Mouse (Mus musculus): Measurements from ENCODE around the gene Krtap3-1.
A peak's percentile ranks its signal among the peaks of the same experiment; 100 is the strongest.
"Not testable (repeated sequence)": the region's sequence is repeated elsewhere in the genome, so short reads cannot be mapped to it uniquely, and the experiment has no call there.

Gene Krtap3-1

DNA sequence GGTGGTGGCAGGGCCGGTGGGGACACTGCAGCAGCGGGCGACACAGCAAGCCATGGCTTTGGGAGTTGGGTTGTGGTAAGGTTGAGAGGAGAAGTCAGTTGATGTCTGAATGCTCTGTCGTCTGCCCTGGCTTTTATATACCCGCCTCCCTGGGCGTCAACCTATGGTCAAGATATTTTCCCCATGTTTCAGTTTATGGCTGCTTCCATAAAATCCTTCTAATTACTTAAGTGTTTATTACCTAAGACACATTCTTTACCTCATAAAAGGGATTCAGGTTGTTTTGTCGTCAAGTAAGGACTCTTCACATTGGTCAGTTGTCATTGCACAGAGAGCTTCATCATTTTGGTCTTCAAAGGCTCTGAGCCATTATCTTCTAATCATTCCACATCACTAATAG lies at the start of gene Krtap3-1:
Gene Krtap3-1 (minus strand): TSS at position 101 of the 400 bp plus-strand sequence.
- DNase-seq (ENCODE audit: low read depth, low spot score), result no peak

DNA sequence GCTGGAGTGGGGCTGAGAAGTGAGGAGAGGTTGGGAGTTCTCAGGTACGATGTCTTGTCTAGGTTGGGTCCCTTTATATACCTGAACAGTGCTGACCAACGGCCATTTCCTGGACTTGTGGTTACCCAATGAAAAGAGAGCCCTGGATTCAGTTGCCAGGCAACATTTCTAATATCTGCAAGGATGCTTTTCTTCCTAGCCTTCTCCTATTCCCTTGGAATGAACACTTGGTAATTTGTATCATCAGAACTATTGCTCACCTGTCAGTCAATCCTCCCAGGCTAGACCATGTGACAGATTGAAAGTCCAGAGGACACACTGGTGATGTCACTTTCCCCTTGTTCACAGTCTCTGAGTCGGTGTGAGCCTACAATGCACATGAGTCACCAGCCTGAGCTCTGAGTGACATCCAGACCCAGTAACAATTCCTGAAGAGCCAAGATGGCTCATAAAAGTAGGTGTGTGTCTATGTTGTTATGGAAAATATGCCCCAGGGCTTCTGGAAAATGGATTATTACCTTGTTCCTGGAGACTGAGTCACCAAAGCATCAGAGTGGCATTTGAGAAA lies 48.5 kb upstream of the Krtap3-1 start, which contains the start of gene Krtap2-4:
Gene Krtap2-4 (minus strand): TSS at position 51 of the 568 bp plus-strand sequence.
- no peak for DNase-seq (ENCODE audit: low read depth, low spot score)

DNA sequence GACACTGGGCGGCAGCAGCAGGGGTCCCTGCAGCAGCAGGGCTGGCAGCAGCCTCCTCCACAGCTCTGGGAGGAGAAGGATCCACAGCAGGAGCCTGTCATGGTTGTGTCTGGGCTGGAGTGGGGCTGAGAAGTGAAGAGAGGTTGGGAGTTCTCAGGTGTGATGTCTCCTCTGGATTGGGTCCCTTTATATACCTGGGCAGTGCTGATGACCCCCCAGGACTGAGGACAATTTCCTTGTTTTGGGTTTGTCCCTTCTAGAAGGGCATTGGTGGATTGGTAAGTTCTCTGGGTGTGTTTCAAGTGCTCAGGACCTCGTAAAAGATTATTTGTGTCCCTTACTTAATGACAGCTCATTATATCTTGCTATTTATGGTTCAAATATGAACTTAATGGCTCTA lies 43.7 kb upstream of the Krtap3-1 start, which contains the start of gene Gm11937:
Gene Gm11937 (minus strand): TSS at position 101 of the 400 bp plus-strand sequence.
- DNase-seq (ENCODE audit: low read depth, low spot score), result not testable (repeated sequence)

DNA sequence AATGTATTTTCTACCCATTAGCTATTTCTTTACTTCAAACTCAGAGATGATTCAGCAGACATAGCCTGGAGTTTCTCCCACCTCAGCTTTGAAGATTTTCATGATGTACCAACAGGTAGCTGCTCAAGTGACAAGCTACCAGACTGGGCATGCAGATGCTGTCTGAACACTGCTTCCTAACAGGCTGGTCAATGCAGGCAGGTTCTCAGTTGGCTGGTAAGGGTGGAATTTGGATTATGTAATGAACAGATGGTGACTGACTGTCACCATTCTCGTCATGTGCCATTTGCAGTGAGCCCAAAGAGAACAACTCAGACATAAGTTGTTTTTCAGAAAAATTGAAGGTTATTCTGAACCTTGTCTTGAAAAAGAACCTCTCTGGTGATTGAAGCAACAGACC lies 42.7 kb upstream of the Krtap3-1 start:
- no peak for DNase-seq (ENCODE audit: low read depth, low spot score)

DNA sequence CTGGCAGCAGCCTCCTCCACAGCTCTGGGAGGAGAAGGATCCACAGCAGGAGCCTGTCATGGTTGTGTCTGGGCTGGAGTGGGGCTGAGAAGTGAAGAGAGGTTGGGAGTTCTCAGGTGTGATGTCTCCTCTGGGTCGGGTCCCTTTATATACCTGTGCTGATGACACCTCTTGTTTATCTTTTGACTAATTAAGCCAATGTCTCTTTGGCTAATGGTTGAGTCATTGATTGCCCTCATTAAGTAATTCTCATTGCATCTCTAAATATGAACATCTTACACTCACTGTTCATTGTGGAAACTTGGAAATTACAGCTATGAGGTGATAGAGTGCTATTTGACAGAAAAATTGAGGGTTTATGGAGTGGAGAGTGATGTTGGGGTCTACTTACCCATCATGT lies 36.8 kb upstream of the Krtap3-1 start, which contains the start of gene Gm11938:
Gene Gm11938 (minus strand): TSS at position 101 of the 400 bp plus-strand sequence.
- not testable (repeated sequence) for DNase-seq (ENCODE audit: low read depth, low spot score)

DNA sequence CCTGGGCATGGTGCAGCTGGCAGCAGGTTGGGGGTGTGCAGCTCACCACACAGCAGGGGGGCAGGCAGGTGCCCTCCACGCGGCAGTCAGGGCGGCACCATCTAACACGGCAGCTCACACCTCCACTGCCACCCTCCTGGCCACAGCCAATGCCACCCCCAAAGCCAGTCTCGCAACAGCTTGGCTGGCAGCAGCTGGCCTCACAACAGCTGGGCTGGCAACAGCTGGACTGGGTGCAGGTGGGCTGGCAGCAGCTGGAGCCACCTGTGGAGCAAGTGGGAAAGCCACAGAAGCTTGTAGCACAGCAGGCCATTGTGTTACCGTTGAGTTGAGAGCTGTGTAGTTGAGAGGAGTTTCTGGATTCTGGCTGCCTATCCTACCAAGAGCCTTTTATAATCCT lies 31.3 kb upstream of the Krtap3-1 start, which contains the start of gene Krtap9-3:
Gene Krtap9-3 (minus strand): TSS at position 364 of the 400 bp plus-strand sequence.
- not testable (repeated sequence) for DNase-seq (ENCODE audit: low read depth, low spot score)

DNA sequence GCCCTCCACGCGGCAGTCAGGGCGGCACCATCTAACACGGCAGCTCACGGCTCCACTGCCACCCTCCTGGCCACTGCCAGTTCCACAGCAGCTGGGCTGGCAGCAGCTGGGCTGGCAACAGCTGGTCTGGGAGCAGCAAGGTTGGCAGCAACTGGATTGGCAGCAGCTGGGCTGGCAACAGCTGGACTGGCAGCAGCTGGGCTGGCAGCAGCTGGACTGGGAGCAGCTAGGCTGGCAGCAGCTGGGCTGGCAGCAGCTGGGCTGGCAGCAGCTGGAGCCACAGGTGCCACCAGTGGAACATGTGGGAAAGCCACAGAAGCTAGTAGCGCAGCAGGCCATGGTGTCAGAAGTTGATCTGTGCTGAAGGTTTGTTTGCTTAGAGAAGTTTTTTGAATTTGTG lies 24.6 kb upstream of the Krtap3-1 start, which contains the start of gene Krtap1-3:
Gene Krtap1-3 (minus strand): TSS at position 359 of the 400 bp plus-strand sequence.
- DNase-seq (ENCODE audit: low read depth, low spot score), result no peak

DNA sequence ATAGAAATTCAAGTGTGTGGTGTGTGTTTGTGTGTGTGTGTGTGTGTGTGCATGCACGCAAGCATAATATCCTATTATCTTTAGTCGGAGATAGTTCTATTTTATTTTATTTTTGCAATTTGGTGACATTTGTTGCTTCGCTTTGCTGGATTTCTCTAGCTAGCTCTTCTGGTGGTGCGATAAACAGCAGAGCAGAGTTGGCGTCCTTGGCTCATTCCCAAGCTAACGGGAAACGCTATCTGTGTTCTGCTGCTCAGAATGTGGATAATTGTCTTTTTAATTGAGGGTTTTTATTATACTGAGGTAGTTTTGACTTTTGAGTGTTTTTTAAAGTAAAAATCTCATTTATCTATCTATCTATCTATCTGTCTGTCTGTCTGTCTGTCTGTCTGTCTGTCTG lies 18.7 kb upstream of the Krtap3-1 start:
- DNase-seq (ENCODE audit: low read depth, low spot score), result no peak

DNA sequence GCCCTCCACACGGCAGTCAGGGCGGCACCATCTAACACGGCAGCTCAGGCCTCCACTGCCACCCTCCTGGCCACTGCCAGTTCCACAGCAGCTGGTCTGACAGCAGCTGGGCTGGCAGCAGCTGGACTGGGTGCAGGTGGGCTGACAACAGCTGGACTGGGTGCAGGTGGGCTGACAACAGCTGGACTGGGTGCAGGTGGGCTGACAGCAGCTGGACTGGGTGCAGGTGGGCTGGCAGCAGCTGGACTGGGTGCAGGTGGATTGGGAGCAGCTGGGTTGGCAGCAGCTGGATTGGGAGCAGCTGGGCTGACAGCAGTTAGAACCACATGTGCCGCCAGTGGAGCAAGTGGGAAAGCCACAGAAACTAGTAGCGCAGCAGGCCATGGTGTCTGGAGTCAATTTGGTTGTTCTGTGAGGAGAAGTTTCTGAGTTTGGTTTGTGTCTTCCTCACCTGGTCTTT lies 16.8 kb upstream of the Krtap3-1 start, which contains the start of gene Krtap1-4:
Gene Krtap1-4 (minus strand): TSS at position 410 of the 460 bp plus-strand sequence.
- DNase-seq (ENCODE audit: low read depth, low spot score), result no peak

DNA sequence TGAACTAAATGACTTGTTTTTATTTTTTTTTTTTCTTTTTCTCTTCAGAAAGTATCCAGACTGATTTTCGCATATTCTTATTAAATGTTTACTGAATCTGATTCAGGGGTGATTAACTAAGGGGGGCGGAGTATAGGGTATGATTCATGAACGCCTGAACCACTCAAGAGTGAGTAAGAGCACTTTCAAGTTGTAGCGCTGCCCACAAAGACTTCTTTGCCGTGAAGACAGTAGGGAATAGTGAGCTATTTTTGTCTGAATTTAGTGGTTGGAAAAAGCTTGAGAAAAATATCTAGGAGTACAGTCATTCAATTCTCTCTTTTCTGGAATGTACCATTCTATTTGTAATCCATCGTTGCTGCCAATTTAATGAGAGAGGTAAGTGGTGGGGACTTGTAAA lies 15.1 kb upstream of the Krtap3-1 start:
- DNase-seq (ENCODE audit: low read depth, low spot score), result no peak

DNA sequence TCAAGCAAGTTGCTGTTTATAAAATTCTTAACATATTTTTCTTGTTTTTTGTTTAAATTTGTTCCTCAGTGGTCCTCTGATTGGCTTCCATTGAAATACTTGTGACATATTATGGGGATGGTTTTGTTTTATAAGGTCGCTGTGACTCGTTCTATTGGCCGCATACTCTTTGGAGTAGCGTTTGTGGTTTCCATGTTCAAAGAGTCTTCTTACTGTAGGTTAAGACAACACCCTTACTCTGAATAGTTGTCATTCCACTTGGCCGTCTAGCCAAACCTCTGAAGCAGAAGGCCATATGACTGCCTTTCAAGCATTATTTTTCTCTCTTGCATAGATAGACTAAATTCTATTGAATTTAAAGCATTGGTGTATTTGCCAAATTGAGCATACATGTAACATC lies 14.6 kb upstream of the Krtap3-1 start:
- DNase-seq (ENCODE audit: low read depth, low spot score), result no peak

DNA sequence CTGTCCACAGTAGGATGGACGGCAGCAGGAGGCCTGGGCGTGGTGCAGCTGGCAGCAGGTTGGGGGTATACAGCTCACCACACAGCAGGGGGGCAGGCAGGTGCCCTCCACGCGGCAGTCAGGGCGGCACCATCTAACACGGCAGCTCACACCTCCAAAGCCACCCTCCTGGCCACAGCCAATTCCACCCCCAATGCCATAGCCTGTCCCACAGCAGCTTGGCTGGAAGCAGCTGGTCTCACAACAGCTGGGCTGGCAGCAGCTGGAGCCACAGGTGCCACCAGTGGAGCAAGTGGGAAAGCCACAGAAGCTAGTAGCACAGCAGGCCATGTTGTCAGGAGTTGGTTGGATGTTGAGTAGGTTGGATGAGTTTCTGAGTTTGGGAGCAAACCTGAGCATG lies 14.2 kb upstream of the Krtap3-1 start, which contains the start of gene Krtap1-5:
Gene Krtap1-5 (minus strand): TSS at position 381 of the 400 bp plus-strand sequence.
- DNase-seq (ENCODE audit: low read depth, low spot score), result no peak

DNA sequence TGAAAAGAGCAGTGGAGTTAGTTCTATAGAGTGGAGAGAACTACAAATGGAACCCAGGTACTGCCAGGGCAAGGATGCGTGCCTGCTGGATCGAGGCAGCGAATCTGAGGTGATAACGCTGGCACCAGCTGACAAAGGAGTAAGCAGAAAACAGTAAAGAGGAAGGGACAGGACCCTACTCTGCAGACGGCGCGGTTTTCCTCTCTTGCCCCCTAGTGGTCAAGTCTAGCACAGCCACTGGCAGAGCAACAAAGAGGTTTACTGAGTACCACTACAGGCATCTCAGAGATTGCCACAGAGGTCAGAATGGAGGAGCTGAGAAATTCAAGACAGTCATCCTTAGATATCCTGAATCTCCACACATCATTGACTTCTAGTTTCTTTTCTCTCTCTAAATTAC lies 7.7 kb upstream of the Krtap3-1 start:
- peak; percentile 73 for DNase-seq (ENCODE audit: low read depth, low spot score)

DNA sequence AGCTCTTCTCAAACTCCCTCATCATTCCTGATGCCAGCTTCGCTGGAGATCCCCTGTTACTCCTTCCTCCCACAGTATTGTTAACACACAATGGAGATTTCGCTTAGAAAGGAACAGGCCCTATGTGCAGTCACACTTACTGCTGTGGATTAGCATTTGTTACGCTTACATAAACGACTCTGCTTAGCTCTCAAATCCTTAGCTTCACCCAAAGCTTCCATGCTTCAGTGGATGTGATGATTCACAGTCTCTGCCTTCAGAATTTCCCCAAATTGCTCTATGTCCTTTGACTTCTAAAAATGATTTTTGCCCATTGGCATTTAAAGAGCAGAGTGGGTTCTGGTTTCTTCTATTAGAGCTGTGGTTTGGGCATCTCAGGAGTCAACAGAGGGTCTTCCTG lies 6.7 kb upstream of the Krtap3-1 start:
- DNase-seq (ENCODE audit: low read depth, low spot score), result no peak

DNA sequence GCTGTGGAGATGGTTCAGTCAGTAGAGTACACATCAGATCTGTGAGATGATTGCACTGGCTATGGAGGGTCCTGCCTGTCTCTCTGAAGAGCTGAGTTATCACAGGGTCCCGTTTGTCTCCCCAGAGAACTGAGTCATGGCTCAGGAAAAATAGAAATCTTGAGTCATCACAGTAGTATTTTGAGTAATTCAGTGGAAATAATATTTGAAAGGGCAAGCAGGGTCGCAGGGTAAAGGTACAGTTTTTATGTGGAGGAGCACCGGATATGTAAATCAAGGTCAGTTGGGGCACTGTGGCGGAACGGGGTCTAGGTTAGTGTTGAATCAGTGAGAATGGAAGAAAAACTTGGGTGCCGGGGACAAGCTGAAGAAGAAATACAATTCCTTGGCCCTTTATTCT lies 3.9 kb downstream of the Krtap3-1 start:
- no peak for DNase-seq (ENCODE audit: low read depth, low spot score)

DNA sequence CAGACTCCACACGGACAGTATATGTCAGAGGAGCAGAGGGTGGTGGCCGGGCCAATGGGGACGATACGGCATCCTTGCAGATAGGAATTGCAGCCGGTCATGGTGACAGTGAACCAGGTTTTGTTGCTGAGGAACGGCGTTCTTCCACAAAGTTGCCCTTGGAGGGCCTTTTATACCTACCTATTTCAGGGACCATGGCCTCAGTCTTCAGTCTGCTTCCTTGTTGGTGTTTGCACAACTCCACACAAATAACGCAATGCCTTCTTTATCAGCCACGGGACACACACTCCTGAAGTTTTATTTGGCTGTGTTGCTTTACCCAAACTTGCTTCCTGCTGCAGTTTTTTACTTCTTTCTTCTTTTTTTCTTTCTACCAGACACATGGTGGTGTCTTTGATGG lies 7.1 kb downstream of the Krtap3-1 start, which contains the start of gene Gm11939:
Gene Gm11939 (minus strand): TSS at position 101 of the 400 bp plus-strand sequence.
- no peak for DNase-seq (ENCODE audit: low read depth, low spot score)

DNA sequence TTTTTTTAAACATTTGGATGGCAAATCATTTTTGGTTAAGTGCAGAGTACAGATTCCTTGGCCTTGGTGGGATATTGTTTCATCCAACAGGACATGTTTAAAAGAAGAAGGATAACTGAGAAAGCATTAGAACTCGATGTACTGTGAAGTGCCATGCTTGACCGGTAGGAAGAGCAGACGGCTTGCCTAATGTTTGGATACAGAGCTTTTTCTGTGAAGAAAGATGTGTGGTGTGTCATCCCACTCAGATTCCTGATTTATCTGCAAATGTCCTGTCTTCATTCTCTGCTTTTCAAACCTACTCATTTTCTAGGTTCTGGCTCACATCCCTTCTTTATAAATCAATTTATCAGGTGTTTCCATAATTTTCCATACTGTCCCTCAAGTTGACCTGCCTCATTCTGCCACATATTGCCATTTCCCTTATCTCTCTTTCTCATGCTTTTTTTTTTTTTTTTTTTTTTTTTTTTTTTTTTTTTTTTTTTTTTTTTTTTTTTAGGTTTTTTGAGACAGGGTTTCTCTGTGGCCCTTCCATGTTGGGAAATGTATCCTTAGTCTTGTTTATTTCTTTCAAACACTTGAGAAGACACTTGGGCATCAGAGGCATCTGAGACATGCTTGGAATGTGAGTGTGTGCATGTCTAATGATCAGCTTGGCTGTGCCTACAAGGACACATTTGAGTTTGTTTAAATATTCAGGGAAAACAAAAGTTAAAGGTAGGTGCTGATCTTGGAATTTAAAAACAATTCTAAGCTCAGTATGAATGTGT lies 8.3 kb downstream of the Krtap3-1 start:
- no peak for DNase-seq (ENCODE audit: low read depth, low spot score)

DNA sequence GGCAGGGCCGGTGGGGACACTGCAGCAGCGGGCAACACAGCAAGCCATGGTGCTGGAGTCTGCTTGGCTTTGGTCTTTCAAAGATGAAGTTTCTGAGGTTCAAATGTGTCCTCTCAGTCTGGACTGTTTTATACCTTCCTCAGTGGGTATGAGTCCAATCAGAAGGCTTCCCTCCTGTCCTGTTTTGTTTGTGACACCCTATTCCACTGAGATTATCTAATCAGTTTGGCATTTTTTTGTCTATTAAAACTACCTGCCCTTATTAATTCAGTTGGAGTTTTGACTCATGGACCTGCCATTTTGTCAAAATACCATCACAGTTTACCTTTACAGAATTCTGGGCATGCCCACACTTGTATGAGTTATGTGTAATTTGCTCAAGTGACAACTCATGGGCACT lies 9.7 kb downstream of the Krtap3-1 start, which contains the start of gene Krtap3-2:
Gene Krtap3-2 (minus strand): TSS at position 101 of the 400 bp plus-strand sequence.
- no peak for DNase-seq (ENCODE audit: low read depth, low spot score)

DNA sequence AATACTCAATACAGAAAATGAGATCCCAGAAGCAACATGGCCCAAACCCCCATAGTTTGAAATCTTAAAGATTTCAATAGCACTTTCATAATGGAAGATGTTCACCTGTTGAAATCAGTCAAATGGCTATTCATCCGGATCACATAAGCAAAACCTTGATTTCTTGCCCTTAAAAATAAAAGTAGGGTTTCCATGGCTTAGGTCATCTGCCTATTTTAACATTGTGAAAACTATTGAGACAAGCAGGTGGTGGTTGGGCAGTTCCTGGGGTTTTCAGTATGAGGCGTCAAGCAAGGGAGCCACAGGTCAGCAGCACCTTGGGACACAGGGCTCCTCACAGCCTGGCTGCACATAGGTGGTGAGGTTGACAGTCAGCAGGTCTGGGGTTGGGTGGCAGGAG lies 10.2 kb downstream of the Krtap3-1 start:
- DNase-seq (ENCODE audit: low read depth, low spot score), result no peak

DNA sequence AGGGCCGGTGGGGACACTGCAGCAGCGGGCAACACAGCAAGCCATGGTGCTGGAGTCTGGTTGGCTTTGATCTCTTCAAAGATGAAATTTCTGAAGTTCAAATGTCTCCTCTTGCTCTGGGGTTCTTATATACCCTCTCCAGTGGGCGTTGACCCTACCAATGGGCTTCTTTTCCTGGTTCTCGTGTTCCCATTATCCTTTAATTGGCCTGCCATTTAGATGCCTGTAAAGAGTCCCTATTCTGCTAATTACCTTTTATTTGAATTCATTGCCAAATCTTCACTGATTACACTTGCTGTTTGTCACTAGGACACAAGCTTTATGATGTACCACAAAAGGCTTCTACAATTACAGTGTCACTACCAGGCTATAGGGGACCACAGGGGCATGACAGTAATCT lies 15.7 kb downstream of the Krtap3-1 start, which contains the start of gene Krtap3-3:
Gene Krtap3-3 (minus strand): TSS at position 101 of the 400 bp plus-strand sequence.
- DNase-seq (ENCODE audit: low read depth, low spot score), result no peak

DNA sequence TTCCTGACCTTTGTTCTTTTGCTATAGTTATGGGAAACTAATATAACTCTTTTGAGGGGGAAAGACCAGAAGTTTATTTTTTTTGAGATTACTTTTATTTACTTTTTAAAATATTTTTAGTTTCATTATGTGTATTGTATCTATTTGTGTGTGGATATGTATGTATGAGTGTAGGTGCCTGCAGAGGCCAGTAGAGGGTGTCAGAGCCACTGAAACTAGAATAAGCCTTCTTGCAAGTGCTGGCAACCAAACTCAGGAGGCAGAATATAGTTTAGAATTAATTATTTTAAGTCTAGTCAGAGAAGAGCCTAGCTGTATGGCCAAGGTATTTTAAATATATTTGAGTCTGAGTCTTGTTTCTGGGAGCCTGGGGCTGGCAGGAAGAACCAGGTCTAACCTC lies 18.5 kb downstream of the Krtap3-1 start:
- peak; percentile 11 for DNase-seq (ENCODE audit: low read depth, low spot score)

DNA sequence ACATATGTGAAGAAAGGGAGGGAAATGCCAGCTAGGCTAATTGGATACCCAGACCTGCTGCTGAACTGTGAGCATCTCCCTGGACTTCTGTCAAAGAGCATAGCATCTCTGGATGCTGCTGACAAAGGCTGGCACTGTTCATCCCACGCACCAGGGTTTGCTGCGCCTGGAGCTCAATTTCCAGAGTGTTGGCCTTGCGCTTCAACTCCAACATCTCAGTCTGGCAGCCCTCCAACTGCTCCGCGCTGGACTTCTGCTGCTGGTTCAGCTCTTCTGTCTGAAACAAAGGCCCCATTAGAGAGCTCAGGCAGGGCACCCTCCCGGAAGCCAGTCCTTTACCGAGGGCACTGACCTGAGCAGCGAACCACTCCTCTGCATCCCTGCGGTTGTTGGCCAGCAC lies 26.7 kb downstream of the Krtap3-1 start:
- DNase-seq (ENCODE audit: low read depth, low spot score), result no peak
